Mouse (Mus musculus) CH12.LX (cell line): ENCODE data around the gene Ube2u. TPM values are rescaled to one million over a fixed set of nuclear protein-coding genes. Genes with fewer than 3 reads are reported as not detected.

Experiments
- DNase-seq: peaks from one replicate; pipeline ENCODE4 v3.0.0-alpha.2; 2013; ENCODE audit errors: extremely low read depth
- H3K27ac ChIP-seq: 2 replicates; pipeline ENCODE4 v1.5.1; 2012; ENCODE audit warnings: low read depth, mild to moderate bottlenecking, control low read depth, moderate library complexity; ENCODE audit not compliant: insufficient read depth
- H3K27me3 ChIP-seq: replicated peaks from 2 replicates; pipeline ENCODE3; 2012; ENCODE audit warnings: inconsistent platforms
- H3K36me3 ChIP-seq, 2 experiments: replicated peaks in 1 of 2; 2 replicates each; pipeline versions ENCODE3 to v1.6.1; 2012; ENCODE audit warnings: inconsistent platforms in 1 of 2, low read length in 1 of 2, mild to moderate bottlenecking in 1 of 2, mixed read lengths in 1 of 2, moderate library complexity in 1 of 2; ENCODE audit not compliant: control insufficient read depth in 1 of 2, insufficient read depth in 1 of 2
- H3K4me1 ChIP-seq, 2 experiments: 2 replicates each; pipeline ENCODE4 v1.6.1; 2012; ENCODE audit warnings: inconsistent platforms in 1 of 2, moderate library complexity in 1 of 2; ENCODE audit not compliant: insufficient read depth in 2 of 2, control insufficient read depth in 1 of 2
- H3K4me2 ChIP-seq: 2 replicates; pipeline ENCODE4 v1.6.1; 2012; ENCODE audit warnings: low read depth, mild to moderate bottlenecking, control low read depth; ENCODE audit not compliant: poor library complexity, insufficient read depth, severe bottlenecking
- H3K4me3 ChIP-seq, 3 experiments: fragments of 150-350 bp in 1 of 3; sonication (generic) in 1 of 3; replicated peaks in 1 of 3; 2 replicates each; pipeline versions ENCODE3 to v1.5.1; 2011 to 2012; ENCODE audit warnings: low read depth in 2 of 3, low read length in 2 of 3, mild to moderate bottlenecking in 2 of 3, moderate library complexity in 2 of 3, control low read depth in 1 of 3, improper control_type of control experiment in 1 of 3, inconsistent platforms in 1 of 3, mixed read lengths in 1 of 3; ENCODE audit not compliant: poor library complexity in 1 of 3
- H3K79me2 ChIP-seq: replicated peaks from 2 replicates; pipeline ENCODE4 v1.6.1; 2012; ENCODE audit warnings: mild to moderate bottlenecking, moderate library complexity; ENCODE audit not compliant: control insufficient read depth, poor library complexity, insufficient read depth, severe bottlenecking; ENCODE audit errors: extremely low read depth
- H3K9ac ChIP-seq: 2 replicates; pipeline ENCODE4 v1.6.1; 2012; ENCODE audit warnings: low read depth, mild to moderate bottlenecking, control low read depth, moderate library complexity; ENCODE audit not compliant: insufficient read depth
- H3K9me3 ChIP-seq: replicated peaks from 2 replicates; pipeline ENCODE3; 2012; ENCODE audit warnings: low read length, inconsistent platforms, mixed read lengths
- BHLHE40 ChIP-seq: IDR thresholded peaks from 2 replicates; pipeline ENCODE4 v1.6.1; 2011; ENCODE audit warnings: mild to moderate bottlenecking, low read depth, low read length, improper control_type of control experiment
- CHD1 ChIP-seq: IDR thresholded peaks from 2 replicates; pipeline ENCODE4 v1.6.1; 2012; ENCODE audit warnings: low read depth, low read length, improper control_type of control experiment, inconsistent platforms
- CHD2 ChIP-seq: IDR thresholded peaks from 2 replicates; pipeline ENCODE4 v1.6.1; 2011; ENCODE audit warnings: low read length, improper control_type of control experiment
- E2F4 ChIP-seq: IDR thresholded peaks from 2 replicates; pipeline ENCODE4 v1.6.1; 2011; ENCODE audit warnings: low read depth, low read length, improper control_type of control experiment; ENCODE audit not compliant: insufficient replicate concordance
- ELF1 ChIP-seq: IDR thresholded peaks from 2 replicates; pipeline ENCODE4 v1.6.1; 2014; ENCODE audit warnings: low read depth, mild to moderate bottlenecking, inconsistent platforms, low read length, improper control_type of control experiment
- EP300 ChIP-seq: IDR thresholded peaks from 2 replicates; pipeline ENCODE4 v1.6.1; 2011; ENCODE audit warnings: low read length, improper control_type of control experiment
- ETS1 ChIP-seq: conservative IDR thresholded peaks from 2 replicates; pipeline ENCODE4 v1.6.1; 2012; ENCODE audit warnings: low read depth, mild to moderate bottlenecking, inconsistent platforms, low read length, improper control_type of control experiment, moderate library complexity
- GABPA ChIP-seq: IDR thresholded peaks from 2 replicates; pipeline ENCODE4 v1.6.1; 2012; ENCODE audit warnings: low read depth, low read length, improper control_type of control experiment, inconsistent platforms; ENCODE audit not compliant: insufficient replicate concordance
- IRF4 ChIP-seq: IDR thresholded peaks from 2 replicates; pipeline ENCODE4 v1.6.1; 2014; ENCODE audit warnings: low read depth, mild to moderate bottlenecking, inconsistent platforms, low read length, improper control_type of control experiment
- KAT2A ChIP-seq: IDR thresholded peaks from 2 replicates; pipeline ENCODE4 v1.6.1; 2012; ENCODE audit warnings: low read length, improper control_type of control experiment, inconsistent platforms; ENCODE audit not compliant: insufficient replicate concordance
- MEF2A ChIP-seq: IDR thresholded peaks from 2 replicates; pipeline ENCODE4 v1.6.1; 2014; ENCODE audit warnings: low read depth, mild to moderate bottlenecking, inconsistent platforms, low read length, improper control_type of control experiment, borderline replicate concordance
- NRF1 ChIP-seq: IDR thresholded peaks from 2 replicates; pipeline ENCODE4 v1.6.1; 2014; ENCODE audit warnings: low read depth, mild to moderate bottlenecking, inconsistent platforms, low read length, improper control_type of control experiment, moderate library complexity
- POLR2AphosphoS2 ChIP-seq: IDR thresholded peaks from 2 replicates; pipeline ENCODE4 v1.6.1; 2011; ENCODE audit warnings: low read depth, low read length, improper control_type of control experiment
- RAD21 ChIP-seq: IDR thresholded peaks from 2 replicates; pipeline ENCODE4 v1.6.1; 2011; ENCODE audit warnings: low read depth, mild to moderate bottlenecking, low read length, improper control_type of control experiment, moderate library complexity
- RCOR1 ChIP-seq: conservative IDR thresholded peaks from 2 replicates; pipeline ENCODE4 v1.6.1; 2012; ENCODE audit warnings: low read depth, mild to moderate bottlenecking, inconsistent platforms, low read length, improper control_type of control experiment
- SIN3A ChIP-seq: IDR thresholded peaks from 2 replicates; pipeline ENCODE4 v1.6.1; 2012; ENCODE audit warnings: low read length, improper control_type of control experiment, inconsistent platforms
- SMC3 ChIP-seq: IDR thresholded peaks from 2 replicates; pipeline ENCODE4 v1.6.1; 2011; ENCODE audit warnings: low read depth, low read length, improper control_type of control experiment
- TBP ChIP-seq: conservative IDR thresholded peaks from 2 replicates; pipeline ENCODE4 v1.6.1; 2011; ENCODE audit warnings: low read depth, low read length, improper control_type of control experiment
- USF1 ChIP-seq: IDR thresholded peaks from 2 replicates; pipeline ENCODE4 v1.6.1; 2014; ENCODE audit warnings: low read depth, mild to moderate bottlenecking, inconsistent platforms, low read length, improper control_type of control experiment
- USF2 ChIP-seq: conservative IDR thresholded peaks from 2 replicates; pipeline ENCODE4 v1.6.1; 2011; ENCODE audit warnings: low read depth, low read length, improper control_type of control experiment
- ZC3H11A ChIP-seq: IDR thresholded peaks from 2 replicates; pipeline ENCODE4 v1.6.1; 2012; ENCODE audit warnings: low read depth, mild to moderate bottlenecking, inconsistent platforms, low read length, improper control_type of control experiment
- ZMIZ1 ChIP-seq: IDR thresholded peaks from 2 replicates; pipeline ENCODE4 v1.6.1; 2012; ENCODE audit warnings: low read depth, mild to moderate bottlenecking, inconsistent platforms, low read length, improper control_type of control experiment
- dilution Hi-C: fragments of 300-500 bp; cut with MboI; formaldehyde crosslinking; loops from 2 replicates; pipeline ENCODE4 v1.14.3; 2020; ENCODE audit warnings: low sequenced_read_pairs; ENCODE audit not compliant: extremely low pct_unique_long_range_greater_than_20kb, extremely low pct_ligation_motif_present
- in situ Hi-C: fragments of 300-500 bp; cut with MboI; formaldehyde crosslinking; loops from 3 replicates; pipeline ENCODE4 v1.14.3; 2019; ENCODE audit warnings: low sequenced_read_pairs, low pct_ligation_motif_present, low pct_unique_long_range_greater_than_20kb, mixed read lengths
- polyA plus RNA-seq: library from polyadenylated mRNA; unstranded; fragments of >175 nt; gene quantifications from 2 replicates; pipeline ENCODE4 v1.2.1, GENCODE M21; 2012; ENCODE audit warnings: low read depth; ENCODE audit not compliant: insufficient read length
- total RNA-seq, 2 experiments: library from RNA; depleted of rRNA; stranded (reverse); fragments of 300-350 nt in 1 of 2; fragments of >200 nt in 1 of 2; gene quantifications; 2 replicates each; pipeline ENCODE4 v1.2.3; 2012 to 2014

Gene Ube2u
- total and polyA plus RNA-seq, 3 experiments: not detected

- no peaks in the 10 kb centered on the region for H3K79me2 ChIP-seq
- H3K27ac ChIP-seq: no peak overlapping the region
- H3K9ac ChIP-seq: no peak overlapping the region
- dilution Hi-C loops (no loop called here), in situ Hi-C loops (no loop called here)
- H3K36me3 ChIP-seq: no peaks in the 10 kb centered on the region
- DNase-seq: no peak
- no peaks in the 10 kb centered on the region for H3K27me3 ChIP-seq
- H3K9me3 ChIP-seq: peaks cover 24% of the 10 kb centered on the region
- no peak overlapping the region for H3K4me3 ChIP-seq
- H3K4me2 ChIP-seq: no peak overlapping the region
- H3K4me1 ChIP-seq: no peaks in the 10 kb centered on the region
- TF ChIP-seq SMC3: no peak
- TF ChIP-seq EP300: no peak
- TF ChIP-seq NRF1: no peak
- no peak for TF ChIP-seq RCOR1
- TF ChIP-seq TBP: no peak
- no peak for TF ChIP-seq SIN3A
- TF ChIP-seq MEF2A: no peak
- TF ChIP-seq CHD1: no peak
- no peak for TF ChIP-seq IRF4
- TF ChIP-seq ETS1: no peak
- no peak for TF ChIP-seq CHD2
- no peak for TF ChIP-seq E2F4
- TF ChIP-seq, all 38 proteins: peak for 0
Observed at GRCm38 (mm10) chr4:100526296-100526695, 47.6 kb downstream of the Ube2u start.

GRCm38 (mm10) chr4:100527086-100527485 lies 48.4 kb downstream of the Ube2u start:
- dilution Hi-C loops: no loop called here

More at GRCm38 (mm10) chr4:100527086-100527485, 48.4 kb downstream of the Ube2u start:
- no peak overlapping the region for H3K4me3 ChIP-seq
- no peak overlapping the region for H3K9ac ChIP-seq
- no peak for DNase-seq
- H3K9me3 ChIP-seq: peaks cover 24% of the 10 kb centered on the region
- H3K36me3 ChIP-seq: no peaks in the 10 kb centered on the region
- no peak overlapping the region for H3K27ac ChIP-seq
- no peaks in the 10 kb centered on the region for H3K4me1 ChIP-seq
- in situ Hi-C loops: no loop called here
- no peaks in the 10 kb centered on the region for H3K79me2 ChIP-seq
- no peak overlapping the region for H3K4me2 ChIP-seq
- TF ChIP-seq MEF2A (no peak), GABPA (no peak), ETS1 (no peak), KAT2A (no peak), IRF4 (no peak), RAD21 (no peak), ZC3H11A (no peak), USF2 (no peak), EP300 (no peak), BHLHE40 (no peak), RCOR1 (no peak), USF1 (no peak), POLR2AphosphoS2 (no peak), TBP (no peak), CHD2 (no peak), ZMIZ1 (no peak), ELF1 (no peak)
- no peaks in the 10 kb centered on the region for H3K27me3 ChIP-seq
